Mouse (Mus musculus) CH12.LX (cell line): Measurements from ENCODE around the gene Sptlc3. TPM values are rescaled to one million over a fixed set of nuclear protein-coding genes. Genes with fewer than 3 reads are reported as not detected.

Experiments used
- DNase-seq: peaks from one replicate; pipeline ENCODE4 v3.0.0-alpha.2; 2013; ENCODE audit errors: extremely low read depth
- H3K27ac ChIP-seq: 2 replicates; pipeline ENCODE4 v1.5.1; 2012; ENCODE audit warnings: low read depth, mild to moderate bottlenecking, control low read depth, moderate library complexity; ENCODE audit not compliant: insufficient read depth
- H3K27me3 ChIP-seq: replicated peaks from 2 replicates; pipeline ENCODE3; 2012; ENCODE audit warnings: inconsistent platforms
- H3K36me3 ChIP-seq, 2 experiments: replicated peaks in 1 of 2; 2 replicates each; pipeline versions ENCODE3 to v1.6.1; 2012; ENCODE audit warnings: inconsistent platforms in 1 of 2, low read length in 1 of 2, mild to moderate bottlenecking in 1 of 2, mixed read lengths in 1 of 2, moderate library complexity in 1 of 2; ENCODE audit not compliant: control insufficient read depth in 1 of 2, insufficient read depth in 1 of 2
- H3K4me1 ChIP-seq, 2 experiments: 2 replicates each; pipeline ENCODE4 v1.6.1; 2012; ENCODE audit warnings: inconsistent platforms in 1 of 2, moderate library complexity in 1 of 2; ENCODE audit not compliant: insufficient read depth in 2 of 2, control insufficient read depth in 1 of 2
- H3K4me2 ChIP-seq: 2 replicates; pipeline ENCODE4 v1.6.1; 2012; ENCODE audit warnings: low read depth, mild to moderate bottlenecking, control low read depth; ENCODE audit not compliant: poor library complexity, insufficient read depth, severe bottlenecking
- H3K4me3 ChIP-seq, 3 experiments: fragments of 150-350 bp in 1 of 3; sonication (generic) in 1 of 3; replicated peaks in 1 of 3; 2 replicates each; pipeline versions ENCODE3 to v1.5.1; 2011 to 2012; ENCODE audit warnings: low read depth in 2 of 3, low read length in 2 of 3, mild to moderate bottlenecking in 2 of 3, moderate library complexity in 2 of 3, control low read depth in 1 of 3, improper control_type of control experiment in 1 of 3, inconsistent platforms in 1 of 3, mixed read lengths in 1 of 3; ENCODE audit not compliant: poor library complexity in 1 of 3
- H3K79me2 ChIP-seq: replicated peaks from 2 replicates; pipeline ENCODE4 v1.6.1; 2012; ENCODE audit warnings: mild to moderate bottlenecking, moderate library complexity; ENCODE audit not compliant: control insufficient read depth, poor library complexity, insufficient read depth, severe bottlenecking; ENCODE audit errors: extremely low read depth
- H3K9ac ChIP-seq: 2 replicates; pipeline ENCODE4 v1.6.1; 2012; ENCODE audit warnings: low read depth, mild to moderate bottlenecking, control low read depth, moderate library complexity; ENCODE audit not compliant: insufficient read depth
- H3K9me3 ChIP-seq: replicated peaks from 2 replicates; pipeline ENCODE3; 2012; ENCODE audit warnings: low read length, inconsistent platforms, mixed read lengths
- BHLHE40 ChIP-seq: IDR thresholded peaks from 2 replicates; pipeline ENCODE4 v1.6.1; 2011; ENCODE audit warnings: mild to moderate bottlenecking, low read depth, low read length, improper control_type of control experiment
- CTCF ChIP-seq, 2 experiments: IDR thresholded peaks in 1 of 2; conservative IDR thresholded peaks in 1 of 2; 2 replicates each; pipeline ENCODE4 v1.5.1; 2011 to 2012; ENCODE audit warnings: low read depth in 2 of 2, low read length in 2 of 2, improper control_type of control experiment in 1 of 2, inconsistent platforms in 1 of 2, mild to moderate bottlenecking in 1 of 2, moderate library complexity in 1 of 2
- EP300 ChIP-seq: IDR thresholded peaks from 2 replicates; pipeline ENCODE4 v1.6.1; 2011; ENCODE audit warnings: low read length, improper control_type of control experiment
- JUN ChIP-seq: IDR thresholded peaks from 2 replicates; pipeline ENCODE4 v1.6.1; 2011; ENCODE audit warnings: low read depth, mild to moderate bottlenecking, low read length, improper control_type of control experiment, moderate library complexity; ENCODE audit not compliant: insufficient read depth
- MAX ChIP-seq: IDR thresholded peaks from 2 replicates; pipeline ENCODE4 v1.6.1; 2011; ENCODE audit warnings: low read length, improper control_type of control experiment
- MAZ ChIP-seq: IDR thresholded peaks from 2 replicates; pipeline ENCODE4 v1.6.1; 2012; ENCODE audit warnings: low read depth, mild to moderate bottlenecking, inconsistent platforms, low read length, improper control_type of control experiment, moderate library complexity
- MXI1 ChIP-seq: IDR thresholded peaks from 2 replicates; pipeline ENCODE4 v1.6.1; 2011; ENCODE audit warnings: mild to moderate bottlenecking, low read depth, low read length, improper control_type of control experiment
- MYC ChIP-seq: IDR thresholded peaks from 2 replicates; pipeline ENCODE4 v1.6.1; 2011; ENCODE audit warnings: low read depth, mild to moderate bottlenecking, improper control_type of control experiment, low read length
- POLR2A ChIP-seq: IDR thresholded peaks from 2 replicates; pipeline ENCODE4 v1.6.1; 2011; ENCODE audit warnings: low read depth, mild to moderate bottlenecking, improper control_type of control experiment, low read length
- RAD21 ChIP-seq: IDR thresholded peaks from 2 replicates; pipeline ENCODE4 v1.6.1; 2011; ENCODE audit warnings: low read depth, mild to moderate bottlenecking, low read length, improper control_type of control experiment, moderate library complexity
- SIN3A ChIP-seq: IDR thresholded peaks from 2 replicates; pipeline ENCODE4 v1.6.1; 2012; ENCODE audit warnings: low read length, improper control_type of control experiment, inconsistent platforms
- SMC3 ChIP-seq: IDR thresholded peaks from 2 replicates; pipeline ENCODE4 v1.6.1; 2011; ENCODE audit warnings: low read depth, low read length, improper control_type of control experiment
- TCF12 ChIP-seq: IDR thresholded peaks from 2 replicates; pipeline ENCODE4 v1.6.1; 2014; ENCODE audit warnings: low read depth, mild to moderate bottlenecking, inconsistent platforms, low read length, improper control_type of control experiment
- USF1 ChIP-seq: IDR thresholded peaks from 2 replicates; pipeline ENCODE4 v1.6.1; 2014; ENCODE audit warnings: low read depth, mild to moderate bottlenecking, inconsistent platforms, low read length, improper control_type of control experiment
- ZKSCAN1 ChIP-seq: IDR thresholded peaks from 2 replicates; pipeline ENCODE4 v1.6.1; 2012; ENCODE audit warnings: low read depth, inconsistent platforms, low read length, improper control_type of control experiment, borderline replicate concordance
- ZMIZ1 ChIP-seq: IDR thresholded peaks from 2 replicates; pipeline ENCODE4 v1.6.1; 2012; ENCODE audit warnings: low read depth, mild to moderate bottlenecking, inconsistent platforms, low read length, improper control_type of control experiment
- ZNF384 ChIP-seq: IDR thresholded peaks from 2 replicates; pipeline ENCODE4 v1.6.1; 2012; ENCODE audit warnings: low read depth, low read length, improper control_type of control experiment, inconsistent platforms
- dilution Hi-C: fragments of 300-500 bp; cut with MboI; formaldehyde crosslinking; loops from 2 replicates; pipeline ENCODE4 v1.14.3; 2020; ENCODE audit warnings: low sequenced_read_pairs; ENCODE audit not compliant: extremely low pct_unique_long_range_greater_than_20kb, extremely low pct_ligation_motif_present
- in situ Hi-C: fragments of 300-500 bp; cut with MboI; formaldehyde crosslinking; loops from 3 replicates; pipeline ENCODE4 v1.14.3; 2019; ENCODE audit warnings: low sequenced_read_pairs, low pct_ligation_motif_present, low pct_unique_long_range_greater_than_20kb, mixed read lengths
- polyA plus RNA-seq: library from polyadenylated mRNA; unstranded; fragments of >175 nt; gene quantifications from 2 replicates; pipeline ENCODE4 v1.2.1, GENCODE M21; 2012; ENCODE audit warnings: low read depth; ENCODE audit not compliant: insufficient read length
- total RNA-seq, 2 experiments: library from RNA; depleted of rRNA; stranded (reverse); fragments of 300-350 nt in 1 of 2; fragments of >200 nt in 1 of 2; gene quantifications; 2 replicates each; pipeline ENCODE4 v1.2.3; 2012 to 2014

The Sptlc3 gene
- total and polyA plus RNA-seq, 3 experiments = not detected

DNA sequence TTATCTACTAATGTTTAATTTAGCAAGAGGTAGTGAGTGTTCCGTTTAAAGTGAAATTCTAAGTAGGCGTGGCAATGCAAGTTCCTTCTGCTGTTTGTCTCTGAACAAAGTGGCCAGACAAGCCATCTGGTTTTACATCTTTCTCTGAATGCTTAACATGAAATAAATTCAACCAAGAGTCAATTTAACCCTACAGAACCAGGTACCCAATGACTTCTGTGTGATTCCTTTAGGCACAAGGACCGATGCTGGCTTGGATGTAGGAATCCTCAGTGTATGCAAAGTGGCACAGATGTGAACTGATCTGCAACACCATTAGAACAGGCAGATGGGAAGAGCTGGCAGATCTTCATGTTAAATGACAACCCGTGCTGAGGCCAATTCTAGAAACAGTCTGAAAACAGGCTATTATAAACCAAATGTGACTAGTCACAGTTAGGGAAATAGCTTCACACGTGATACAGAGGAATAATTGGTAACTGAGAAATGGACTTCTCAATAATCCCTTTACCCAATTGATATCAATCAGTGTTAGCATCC lies 68.3 kb downstream of the Sptlc3 start:
- Histone ChIP-seq H3K27me3 (peaks cover 36% of the 10 kb centered on the region), H3K36me3 (no peaks in the 10 kb centered on the region), H3K9me3 (no peaks in the 10 kb centered on the region), H3K4me3 (no peak overlapping the region), H3K9ac (no peak overlapping the region), H3K4me2 (no peak overlapping the region), H3K79me2 (no peaks in the 10 kb centered on the region), H3K4me1 (no peaks in the 10 kb centered on the region), H3K27ac (no peak overlapping the region)
- in situ Hi-C loops (no loop called here), dilution Hi-C loops (no loop called here)
- no peak for TF ChIP-seq JUN
- TF ChIP-seq EP300 = no peak
- no peak for TF ChIP-seq CTCF (conservative IDR thresholded peaks at IDR 0.05 in 1 of 2, IDR thresholded peaks at IDR 0.05 in 1 of 2; ENCODE audit: low read depth in 2 of 2, low read length in 2 of 2)
- TF ChIP-seq ZMIZ1 = no peak
- no peak for TF ChIP-seq ZNF384
- TF ChIP-seq MXI1 = no peak
- TF ChIP-seq USF1 = no peak
- TF ChIP-seq SIN3A = no peak
- no peak for TF ChIP-seq TCF12
- no peak for TF ChIP-seq POLR2A
- TF ChIP-seq MAX = no peak
- TF ChIP-seq BHLHE40 = no peak
- no peak for TF ChIP-seq MYC
- TF ChIP-seq MAZ = no peak
- no peak for TF ChIP-seq ZKSCAN1
- DNase-seq = no peak

DNA sequence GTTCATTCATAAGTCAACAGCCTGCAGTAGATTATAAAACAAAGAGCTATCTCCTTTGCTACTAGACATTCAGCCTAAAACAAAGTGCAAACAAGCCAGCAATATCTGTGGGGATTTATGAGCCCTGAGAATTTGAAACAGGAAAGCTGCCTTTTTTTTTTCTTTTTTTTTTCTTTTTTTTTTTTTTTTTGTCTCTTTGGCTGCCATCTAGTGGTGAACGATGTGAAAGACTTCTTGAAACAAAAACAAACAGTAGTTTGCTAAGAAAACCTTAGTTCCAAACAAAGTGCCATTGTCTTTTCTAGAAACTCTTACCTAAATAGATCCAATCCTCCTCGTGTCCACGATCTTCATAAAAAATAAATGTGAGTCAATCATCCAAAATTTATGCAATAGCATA lies 85.6 kb downstream of the Sptlc3 start:
- no peak overlapping the region for H3K9ac ChIP-seq
- no peak for DNase-seq
- no peak overlapping the region for H3K27ac ChIP-seq
- H3K4me1 ChIP-seq = no peaks in the 10 kb centered on the region
- no peaks in the 10 kb centered on the region for H3K36me3 ChIP-seq
- in situ Hi-C loops (loop anchor here (25.0 kb wide), 2 partner anchors 192 to 383 kb away; no protein-coding TSS in a partner anchor), dilution Hi-C loops (no loop called here)
- no peak overlapping the region for H3K4me3 ChIP-seq
- peaks cover 54% of the 10 kb centered on the region for H3K27me3 ChIP-seq
- H3K4me2 ChIP-seq = no peak overlapping the region
- no peaks in the 10 kb centered on the region for H3K9me3 ChIP-seq
- TF ChIP-seq ZNF384 (peak; percentile 100), SMC3 (peak; percentile 51), CTCF (conservative IDR thresholded peaks at IDR 0.05 in 1 of 2, IDR thresholded peaks at IDR 0.05 in 1 of 2; ENCODE audit: low read depth in 2 of 2, low read length in 2 of 2) (peak in 1 of 2 experiments; percentile 69; a peak in 2 of 4 replicates), USF1 (no peak), RAD21 (peak; percentile 32), MYC (no peak)
- H3K79me2 ChIP-seq = no peaks in the 10 kb centered on the region
